23 mouse cellular contexts compared by ENCODE assay signal in the genomic region with DNA sequence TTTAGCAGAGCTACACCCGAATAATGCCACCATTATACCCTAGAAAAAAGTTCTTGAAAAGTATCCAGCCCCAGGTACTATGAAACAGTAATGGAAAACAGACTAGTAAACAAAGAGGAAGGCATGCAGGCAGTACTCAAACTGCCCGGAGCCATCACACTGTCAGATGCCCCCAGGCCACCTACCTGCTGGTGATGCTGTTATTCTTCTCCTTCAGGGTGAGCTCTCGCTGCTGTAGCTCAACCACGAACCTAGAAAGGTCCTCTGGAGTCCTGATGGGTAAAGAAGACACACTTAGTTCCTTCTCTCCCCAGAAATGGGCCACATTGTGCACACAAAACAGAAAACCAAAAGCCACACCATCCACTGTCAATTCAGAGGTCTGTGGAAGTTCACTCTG.
"Had no signal": no experiment of that assay in that cellular context is flagged by ENCODE, and none has a peak within 500 bp of the region (broad histone marks: within the 10 kb centered on the region; RNA-seq: fewer than 3 reads in every experiment).

No protein-coding gene starts in this region.

- DNase-seq: gastrocnemius, adult 2 months; gastrocnemius, postnatal 10 days; gastrocnemius, postnatal 25 days; heart, adult 2 months; heart, postnatal 10 days; heart, postnatal 4 days; kidney, adult 18-20 months; kidney, adult 8-10 months; kidney, postnatal 10 days; kidney, postnatal 25 days; kidney, postnatal 4 days; layer of hippocampus, adult 9-11 months; liver had no signal

- H3K27ac ChIP-seq: gastrocnemius, adult 2 months; heart, adult 2 months; heart, embryonic 10.5 days; heart, embryonic 13.5 days; heart, embryonic 15.5 days; hindbrain, embryonic 10.5 days; hindbrain, embryonic 12.5 days; hindbrain, embryonic 14.5 days; intestine, embryonic 15.5 days; limb, embryonic 10.5 days; limb, embryonic 12.5 days had no signal

- H3K4me3 ChIP-seq: gastrocnemius, adult 2 months; heart, adult 2 months; heart, embryonic 10.5 days; heart, embryonic 13.5 days; heart, embryonic 15.5 days; hindbrain, embryonic 10.5 days; hindbrain, embryonic 12.5 days; intestine, embryonic 15.5 days; left cerebral cortex, adult 2 months; limb, embryonic 10.5 days; limb, embryonic 12.5 days had no signal

- H3K4me1 ChIP-seq: intestine, embryonic 15.5 days had no signal
